In genomic region chr12:108446721-108447120, GRCm38 (mm10) we compare ENCODE assay signal across 25 mouse cellular contexts.
DNase-seq lines count a peak whose midpoint lies in the region; ATAC-seq and TF ChIP-seq lines count a peak whose summit lies in the region.
"Had no signal": no experiment of that assay in that cellular context is flagged by ENCODE, and none has a peak within 500 bp of the region (broad histone marks: within the 10 kb centered on the region; RNA-seq: fewer than 3 reads in every experiment).

No protein-coding gene starts in this region.

- TF ChIP-seq EP300 in lung, postnatal 0 days (IDR thresholded peaks at IDR 0.05): no peak
- TF ChIP-seq EP300 in heart, adult 2 months (IDR thresholded peaks at IDR 0.05; ENCODE audit: insufficient read depth, low read depth, low read length): no peak

- H3K79me2 ChIP-seq in heart, adult 2 months (replicated peaks; ENCODE audit: control insufficient read depth, insufficient read depth, low read length): peaks cover 2% of the 10 kb centered on the region

- 60% methylated on average over 2 of the region's 2 CpGs for WGBS in hindbrain, postnatal 0 days
- WGBS in hindbrain, embryonic 11.5 days: 92% methylated on average over 2 of the region's 2 CpGs
- 66% methylated on average over 2 of the region's 2 CpGs for WGBS in lung, postnatal 0 days
- 95% methylated on average over 2 of the region's 2 CpGs for WGBS in embryonic facial prominence, embryonic 10.5 days
- 56% methylated on average over 2 of the region's 2 CpGs for WGBS in heart, adult 2 months

- DNase-seq in hindbrain, postnatal 0 days (ENCODE audit: low spot score): peak; percentile 25
- no peak for DNase-seq in hindbrain, embryonic 11.5 days (ENCODE audit: low spot score)
- DNase-seq in lung, postnatal 0 days (ENCODE audit: low spot score): no peak
- no peak for DNase-seq in lung, postnatal 14 days
- peak; percentile 66 to 76 for DNase-seq in cerebellum, postnatal 10 days
- no peak for DNase-seq in embryonic facial prominence, embryonic 10.5 days (ENCODE audit: low spot score)
- no peak for DNase-seq in heart, adult 2 months
- DNase-seq: gastrocnemius, postnatal 14 days; kidney, adult 8-10 months; kidney, postnatal 14 days; liver, embryonic 13.5 days; thymus, adult 2 months; thymus, postnatal 4 days had no signal

- H3K9me3 ChIP-seq in hindbrain, postnatal 0 days (ENCODE audit: low read length): no peaks in the 10 kb centered on the region
- no peaks in the 10 kb centered on the region for H3K9me3 ChIP-seq in hindbrain, embryonic 11.5 days (ENCODE audit: control insufficient read depth, low read length)
- H3K9me3 ChIP-seq in lung, postnatal 0 days (ENCODE audit: low read length): no peaks in the 10 kb centered on the region
- no peaks in the 10 kb centered on the region for H3K9me3 ChIP-seq in embryonic facial prominence, embryonic 10.5 days
- H3K9me3 ChIP-seq: embryonic facial prominence, embryonic 12.5 days; heart, embryonic 10.5 days; heart, embryonic 15.5 days; hindbrain, embryonic 12.5 days; limb, embryonic 15.5 days; liver, embryonic 13.5 days; midbrain, embryonic 13.5 days; neural tube, embryonic 13.5 days had no signal

- intact Hi-C loops in heart, adult 2 months (cut with DNase I): no loop called here

- no peak for TF ChIP-seq POLR2A in heart, adult 2 months (IDR thresholded peaks at IDR 0.05; ENCODE audit: insufficient read depth, low read depth, low read length)

- ATAC-seq in hindbrain, postnatal 0 days: no peak
- ATAC-seq in hindbrain, embryonic 11.5 days (ENCODE audit: low FRiP score): no peak
- ATAC-seq in lung, postnatal 0 days: no peak
- ATAC-seq: forebrain, embryonic 14.5 days; intestine, embryonic 16.5 days; midbrain, embryonic 13.5 days had no signal

- TF ChIP-seq CTCF in hindbrain, postnatal 0 days (IDR thresholded peaks at IDR 0.05; ENCODE audit: low read depth): no peak
- TF ChIP-seq CTCF in lung, postnatal 0 days (IDR thresholded peaks at IDR 0.05): no peak
- no peak for TF ChIP-seq CTCF in heart, adult 2 months (IDR thresholded peaks at IDR 0.05)

- H3K9ac ChIP-seq in hindbrain, postnatal 0 days (replicated peaks; ENCODE audit: low read length): no peak overlapping the region
- H3K9ac ChIP-seq in hindbrain, embryonic 11.5 days (ENCODE audit: low read depth, low read length): no peak overlapping the region
- H3K9ac ChIP-seq in lung, postnatal 0 days (replicated peaks; ENCODE audit: low read depth): no peak overlapping the region
- no peak overlapping the region for H3K9ac ChIP-seq in heart, adult 2 months (ENCODE audit: low read depth, low read length)
- H3K9ac ChIP-seq: embryonic facial prominence, embryonic 12.5 days; heart, embryonic 15.5 days; hindbrain, embryonic 12.5 days; limb, embryonic 15.5 days; liver, embryonic 13.5 days; lung, embryonic 14.5 days; midbrain, embryonic 13.5 days; neural tube, embryonic 13.5 days had no signal

- H3K27me3 ChIP-seq in hindbrain, postnatal 0 days (ENCODE audit: insufficient read depth, low read length): no peaks in the 10 kb centered on the region
- H3K27me3 ChIP-seq in hindbrain, embryonic 11.5 days (ENCODE audit: control insufficient read depth, insufficient read depth, low read length): no peaks in the 10 kb centered on the region
- H3K27me3 ChIP-seq in lung, postnatal 0 days (replicated peaks; ENCODE audit: insufficient read depth, low read length): no peaks in the 10 kb centered on the region
- no peaks in the 10 kb centered on the region for H3K27me3 ChIP-seq in embryonic facial prominence, embryonic 10.5 days (replicated peaks; ENCODE audit: low read depth, poor library complexity, severe bottlenecking)
- no peaks in the 10 kb centered on the region for H3K27me3 ChIP-seq in heart, adult 2 months (ENCODE audit: control insufficient read depth, insufficient read depth, low read length)
- H3K27me3 ChIP-seq: embryonic facial prominence, embryonic 12.5 days; heart, embryonic 15.5 days; hindbrain, embryonic 12.5 days; limb, embryonic 15.5 days; midbrain, embryonic 13.5 days; neural tube, embryonic 13.5 days had no signal

- no peak overlapping the region for H3K27ac ChIP-seq in hindbrain, postnatal 0 days
- H3K27ac ChIP-seq in hindbrain, embryonic 11.5 days (ENCODE audit: low read depth, low read length): no peak overlapping the region
- 0 out of 2 replicates have a peak overlapping the region, but pooled peaks have one; percentile 9 for H3K27ac ChIP-seq in lung, postnatal 0 days (ENCODE audit: low read length)
- H3K27ac ChIP-seq in embryonic facial prominence, embryonic 10.5 days (replicated peaks): no peak overlapping the region
- no peak overlapping the region for H3K27ac ChIP-seq in heart, adult 2 months
- H3K27ac ChIP-seq: embryonic facial prominence, embryonic 12.5 days; heart, embryonic 10.5 days; heart, embryonic 15.5 days; hindbrain, embryonic 12.5 days; left cerebral cortex, adult 2 months; limb, embryonic 15.5 days; liver, embryonic 13.5 days; macrophage; midbrain, embryonic 13.5 days; neural tube, embryonic 13.5 days had no signal

- no peaks in the 10 kb centered on the region for H3K36me3 ChIP-seq in hindbrain, postnatal 0 days (ENCODE audit: insufficient read depth, low read length)
- H3K36me3 ChIP-seq in hindbrain, embryonic 11.5 days (ENCODE audit: control insufficient read depth, insufficient read depth, low read length): no peaks in the 10 kb centered on the region
- no peaks in the 10 kb centered on the region for H3K36me3 ChIP-seq in lung, postnatal 0 days (ENCODE audit: insufficient read depth, low read length)
- no peaks in the 10 kb centered on the region for H3K36me3 ChIP-seq in embryonic facial prominence, embryonic 10.5 days (replicated peaks)
- no peaks in the 10 kb centered on the region for H3K36me3 ChIP-seq in heart, adult 2 months (ENCODE audit: control insufficient read depth, insufficient read depth, low read length)
- H3K36me3 ChIP-seq: embryonic facial prominence, embryonic 12.5 days; heart, embryonic 10.5 days; heart, embryonic 15.5 days; hindbrain, embryonic 12.5 days; limb, embryonic 15.5 days; liver, embryonic 13.5 days; midbrain, embryonic 13.5 days; neural tube, embryonic 13.5 days had no signal

- no peak overlapping the region for H3K4me3 ChIP-seq in hindbrain, postnatal 0 days (ENCODE audit: low read length)
- H3K4me3 ChIP-seq in hindbrain, embryonic 11.5 days (ENCODE audit: low read depth, low read length): no peak overlapping the region
- H3K4me3 ChIP-seq in lung, postnatal 0 days (ENCODE audit: low read depth, low read length): no peak overlapping the region
- no peak overlapping the region for H3K4me3 ChIP-seq in embryonic facial prominence, embryonic 10.5 days
- no peak overlapping the region for H3K4me3 ChIP-seq in heart, adult 2 months
- H3K4me3 ChIP-seq: embryonic facial prominence, embryonic 12.5 days; heart, embryonic 10.5 days; heart, embryonic 15.5 days; hindbrain, embryonic 12.5 days; left cerebral cortex, adult 2 months; limb, embryonic 15.5 days; liver, embryonic 13.5 days; midbrain, embryonic 13.5 days; neural tube, embryonic 13.5 days had no signal

- H3K4me1 ChIP-seq in hindbrain, postnatal 0 days (ENCODE audit: insufficient read depth, low read length): peaks cover 28% of the 10 kb centered on the region
- no peaks in the 10 kb centered on the region; the same call in 1 of the 2 replicates for H3K4me1 ChIP-seq in hindbrain, embryonic 11.5 days (replicated peaks; ENCODE audit: control insufficient read depth, insufficient read depth, low read length)
- H3K4me1 ChIP-seq in lung, postnatal 0 days (ENCODE audit: insufficient read depth, low read depth, low read length): peaks cover 6% of the 10 kb centered on the region; the same call in 1 of the 2 replicates
- peaks cover 39% of the 10 kb centered on the region for H3K4me1 ChIP-seq in embryonic facial prominence, embryonic 10.5 days
- peaks cover 7% of the 10 kb centered on the region for H3K4me1 ChIP-seq in heart, adult 2 months (ENCODE audit: control insufficient read depth, insufficient read depth, low read length)
- H3K4me1 ChIP-seq: liver, embryonic 13.5 days had no signal

- H3K4me2 ChIP-seq in hindbrain, postnatal 0 days (ENCODE audit: low read depth, low read length): no peak overlapping the region
- H3K4me2 ChIP-seq in hindbrain, embryonic 11.5 days (replicated peaks; ENCODE audit: low read depth, low read length): no peak overlapping the region
- no peak overlapping the region for H3K4me2 ChIP-seq in lung, postnatal 0 days (replicated peaks; ENCODE audit: low read depth, low read length)
- H3K4me2 ChIP-seq: embryonic facial prominence, embryonic 12.5 days; heart, embryonic 15.5 days; hindbrain, embryonic 12.5 days; limb, embryonic 15.5 days; liver, embryonic 13.5 days; lung, embryonic 14.5 days; midbrain, embryonic 13.5 days; neural tube, embryonic 13.5 days had no signal

Comparison
In these comparisons a context has a peak if more than half of its experiments do, and no peak if none do; other contexts are left out.
1. DNase-seq: peak in hindbrain, postnatal 0 days (single experiment) and cerebellum, postnatal 10 days (2 of 2); none in hindbrain, embryonic 11.5 days (single experiment), lung, postnatal 0 days (single experiment), lung, postnatal 14 days (single experiment), embryonic facial prominence, embryonic 10.5 days (single experiment) and heart, adult 2 months (0 of 2).